Mouse (Mus musculus) hindbrain, embryonic 13.5 days (tissue): ENCODE measurements around the gene Mfn2. TPM values are rescaled to one million over a fixed set of nuclear protein-coding genes. Genes with fewer than 3 reads are reported as not detected.

Source experiments
- ATAC-seq: fragments of 200-750 bp; cut with Nextera tagmentation; 2 replicates; pipeline ENCODE4 v1.8.0; 2017; ENCODE audit warnings: moderate TSS enrichment; ENCODE audit not compliant: low FRiP score
- H3K27ac ChIP-seq: fragments of 300-500 bp; sonication (generic); 2 replicates; pipeline ENCODE4 v1.5.1; 2015; ENCODE audit warnings: inconsistent platforms, mild to moderate bottlenecking, moderate library complexity
- H3K27me3 ChIP-seq: fragments of 300-500 bp; sonication (generic); 2 replicates; pipeline ENCODE4 v1.6.1; 2015; ENCODE audit warnings: mild to moderate bottlenecking, inconsistent platforms
- H3K36me3 ChIP-seq: fragments of 300-500 bp; sonication (generic); 2 replicates; pipeline ENCODE4 v1.6.1; 2015; ENCODE audit warnings: mild to moderate bottlenecking, inconsistent platforms
- H3K4me1 ChIP-seq: fragments of 300-500 bp; sonication (generic); replicated peaks from 2 replicates; pipeline ENCODE4 v1.6.1; 2015; ENCODE audit warnings: inconsistent platforms
- H3K4me2 ChIP-seq: fragments of 300-500 bp; sonication (generic); 2 replicates; pipeline ENCODE4 v1.6.1; 2015; ENCODE audit warnings: inconsistent platforms, mild to moderate bottlenecking, moderate library complexity
- H3K4me3 ChIP-seq: fragments of 300-500 bp; sonication (generic); 2 replicates; pipeline ENCODE4 v1.5.1; 2015; ENCODE audit warnings: mild to moderate bottlenecking, inconsistent platforms
- H3K9ac ChIP-seq: fragments of 300-500 bp; sonication (generic); 2 replicates; pipeline ENCODE4 v1.6.1; 2015; ENCODE audit warnings: mild to moderate bottlenecking, inconsistent platforms
- H3K9me3 ChIP-seq: fragments of 300-500 bp; sonication (generic); 2 replicates; pipeline ENCODE4 v1.6.1; 2016; ENCODE audit warnings: inconsistent platforms
- WGBS: fragments of 180-500 bp; shearing (Covaris S2); methylation state at CpG from one replicate; pipeline ENCODE4 v1.1.7; 2015; 5-methylcytosine and 5-hydroxymethylcytosine counted together
- polyA plus RNA-seq: library from polyadenylated mRNA; unstranded; fragments of >200 nt; fragmentation: Nextera tagmentation; extraction: Ambion mirVana; gene quantifications from 2 replicates; pipeline ENCODE4 v1.2.1, GENCODE M21; 2015

Mfn2 gene
- polyA plus RNA-seq, 1 experiment from 2014 or later = 82.6 TPM

DNA sequence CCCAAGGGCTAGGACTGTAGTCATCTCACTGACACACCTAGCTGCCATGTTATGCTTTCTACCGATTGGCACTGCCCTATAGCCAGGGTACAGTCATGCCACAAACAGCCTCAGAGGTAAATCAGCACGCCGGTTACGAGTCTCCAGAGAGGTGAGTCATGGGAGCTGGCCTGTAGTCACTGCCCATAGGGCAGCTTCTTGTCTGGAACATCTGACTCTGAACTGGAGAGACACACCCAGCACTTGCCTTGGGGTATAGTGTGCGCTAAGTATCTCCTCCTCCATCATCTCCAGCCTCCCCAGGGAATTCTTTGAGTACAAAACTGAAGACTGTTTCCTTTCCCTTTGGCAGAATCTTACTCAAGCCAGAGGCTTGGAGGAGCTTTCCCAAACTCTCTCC lies 1.7 kb upstream of the Mfn2 start:
- ATAC-seq = no peak
- WGBS = 80% methylated on average over 5 of the region's 5 CpGs
- no peak overlapping the region for H3K9ac ChIP-seq

DNA sequence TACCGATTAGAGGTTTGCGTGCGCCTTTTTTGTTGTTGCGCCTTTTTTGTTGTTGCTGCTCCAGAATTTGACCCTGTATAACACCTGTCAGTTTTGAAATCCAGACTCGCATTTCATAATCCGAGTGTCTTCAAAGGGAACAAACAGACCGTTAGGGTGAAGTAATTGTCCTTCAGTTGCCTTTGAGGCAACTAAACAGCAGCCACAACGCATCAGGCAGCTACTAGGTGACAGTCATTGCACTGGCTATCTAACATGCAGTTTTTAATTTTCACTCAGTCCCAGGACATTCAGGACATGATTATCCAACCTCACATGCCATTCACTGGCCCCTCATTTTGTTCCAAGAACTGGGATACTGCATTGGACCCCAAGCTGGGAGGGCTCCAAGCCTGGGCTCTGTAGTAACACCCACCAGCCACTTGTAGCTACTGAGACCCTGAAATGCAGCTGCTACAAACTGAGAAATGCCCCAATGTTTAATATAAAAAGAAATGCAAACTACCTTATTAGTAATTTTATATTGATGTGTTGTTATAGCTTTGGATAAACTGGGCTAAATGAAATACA lies 671 bp upstream of the Mfn2 start:
- H3K9ac ChIP-seq = peak overlapping the region; percentile 60
- ATAC-seq = peak; percentile 33
- peak overlapping the region; percentile 14; the same call in 1 of the 2 replicates for H3K27ac ChIP-seq
- H3K36me3 ChIP-seq = peaks cover 25% of the 10 kb centered on the region
- no peaks in the 10 kb centered on the region for H3K9me3 ChIP-seq
- WGBS = under 1% methylated on average over 8 of the region's 8 CpGs
- H3K4me2 ChIP-seq = peak overlapping the region; percentile 59
- peak overlapping the region; percentile 84 for H3K4me3 ChIP-seq
- peaks cover 20% of the 10 kb centered on the region for H3K4me1 ChIP-seq
- H3K27me3 ChIP-seq = no peaks in the 10 kb centered on the region

More for the DNA sequence above, 1.7 kb upstream of the Mfn2 start:
- Histone ChIP-seq H3K36me3 (peaks cover 16% of the 10 kb centered on the region), H3K9me3 (no peaks in the 10 kb centered on the region), H3K4me3 (no peak overlapping the region), H3K4me2 (no peak overlapping the region), H3K27ac (no peak overlapping the region), H3K4me1 (peaks cover 17% of the 10 kb centered on the region), H3K27me3 (no peaks in the 10 kb centered on the region)

- Histone ChIP-seq H3K9ac (peak overlapping the region; percentile 88), H3K27ac (no peak overlapping the region), H3K4me2 (peak overlapping the region; percentile 76), H3K4me1 (peaks cover 20% of the 10 kb centered on the region), H3K27me3 (no peaks in the 10 kb centered on the region), H3K4me3 (peak overlapping the region; percentile 84), H3K9me3 (no peaks in the 10 kb centered on the region), H3K36me3 (peaks cover 41% of the 10 kb centered on the region)
- no peak for ATAC-seq
- WGBS = 86% methylated on average over 3 of the region's 3 CpGs
These were observed 903 bp downstream of the Mfn2 start for GRCm38 (mm10) chr4:147903601-147904000.

- Histone ChIP-seq H3K4me3 (peak overlapping the region; percentile 84; the same call in 1 of the 2 replicates), H3K36me3 (peaks cover 47% of the 10 kb centered on the region), H3K27ac (no peak overlapping the region), H3K9ac (no peak overlapping the region), H3K9me3 (no peaks in the 10 kb centered on the region), H3K4me1 (peaks cover 20% of the 10 kb centered on the region), H3K27me3 (no peaks in the 10 kb centered on the region), H3K4me2 (no peak overlapping the region; the same call in 1 of the 2 replicates)
- WGBS = 91% methylated on average over 12 of the region's 12 CpGs
- no peak for ATAC-seq
These were observed 1.5 kb downstream of the Mfn2 start for GRCm38 (mm10) chr4:147902906-147903500.

DNA sequence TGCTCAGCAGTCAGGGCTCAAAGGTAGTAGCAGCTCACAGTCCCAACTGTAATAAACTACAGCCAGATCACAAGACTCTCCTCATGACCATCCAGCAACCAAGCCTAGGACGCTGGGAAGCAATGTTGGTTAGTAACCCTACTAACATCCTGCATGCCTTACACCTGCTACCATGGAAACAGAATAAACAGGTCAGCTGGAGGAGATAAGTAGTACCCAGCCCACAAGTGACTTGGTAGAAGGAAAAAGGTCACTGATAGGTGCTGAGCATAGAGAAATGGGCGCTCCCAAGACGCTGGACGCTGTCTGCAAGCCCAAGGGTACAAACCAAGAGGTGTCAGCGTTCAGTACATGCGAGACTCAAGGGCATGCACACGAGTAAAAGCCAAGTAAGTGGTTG lies 4.1 kb downstream of the Mfn2 start:
- WGBS = 87% methylated on average over 7 of the region's 7 CpGs

DNA sequence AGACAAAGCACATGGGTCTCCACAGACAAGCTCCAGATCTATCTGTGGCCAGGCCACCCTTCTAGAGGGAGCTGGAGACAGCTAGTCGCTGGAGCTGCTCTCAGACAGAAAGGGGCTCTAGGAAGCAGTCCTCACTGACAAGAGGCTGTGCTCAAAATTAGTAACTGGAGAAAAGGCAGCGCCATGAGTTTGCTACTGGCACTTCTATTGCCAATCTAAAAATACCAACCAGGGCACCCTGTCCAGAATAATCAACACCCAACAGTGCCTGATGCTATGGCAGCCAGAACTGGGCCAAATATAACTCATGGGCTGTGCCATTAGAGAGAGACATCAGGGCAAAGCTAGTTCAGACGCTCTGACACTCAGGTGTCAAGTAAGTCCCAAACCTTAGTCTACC lies 7.2 kb downstream of the Mfn2 start:
- WGBS = 96% methylated on average over 3 of the region's 3 CpGs
- no peak overlapping the region for H3K27ac ChIP-seq

More for the DNA sequence above, 4.1 kb downstream of the Mfn2 start:
- H3K4me2 ChIP-seq = no peak overlapping the region
- no peaks in the 10 kb centered on the region for H3K27me3 ChIP-seq
- ATAC-seq = no peak
- peaks cover 20% of the 10 kb centered on the region for H3K4me1 ChIP-seq
- no peaks in the 10 kb centered on the region for H3K9me3 ChIP-seq
- H3K27ac ChIP-seq = no peak overlapping the region
- H3K36me3 ChIP-seq = peaks cover 72% of the 10 kb centered on the region
- no peak overlapping the region for H3K4me3 ChIP-seq
- H3K9ac ChIP-seq = no peak overlapping the region

DNA sequence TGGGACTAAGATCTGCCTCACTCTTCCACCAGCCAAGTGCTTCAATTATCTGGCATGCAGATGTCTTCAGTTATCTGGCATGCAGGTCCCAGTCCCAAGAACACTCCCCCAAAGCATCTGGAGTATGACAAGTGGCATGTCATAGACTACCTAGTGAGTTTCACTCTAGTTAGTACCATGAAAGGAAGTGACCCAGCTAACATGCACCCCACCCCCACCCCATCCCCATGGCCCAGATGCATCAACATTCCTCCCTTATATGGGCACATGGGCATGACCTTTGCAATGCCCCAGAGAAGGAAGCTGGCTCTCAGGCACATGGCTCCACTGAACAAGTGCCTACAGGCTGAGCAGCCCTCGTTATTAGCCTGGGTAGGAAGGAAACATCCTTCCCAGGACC lies 8.1 kb downstream of the Mfn2 start:
- H3K27ac ChIP-seq = no peak overlapping the region
- H3K27me3 ChIP-seq = no peaks in the 10 kb centered on the region
- H3K4me3 ChIP-seq = no peak overlapping the region
- H3K4me2 ChIP-seq = no peak overlapping the region
- ATAC-seq = no peak
- no peaks in the 10 kb centered on the region for H3K9me3 ChIP-seq
- peaks cover 92% of the 10 kb centered on the region for H3K36me3 ChIP-seq
- H3K4me1 ChIP-seq = 0 out of 2 replicates have a peak, but pooled peaks cover 3% of the 10 kb centered on the region
- H3K9ac ChIP-seq = no peak overlapping the region
- WGBS = 79% methylated on average over 1 of the region's 1 CpGs

More for the DNA sequence above, 7.2 kb downstream of the Mfn2 start:
- no peaks in the 10 kb centered on the region for H3K27me3 ChIP-seq
- H3K4me2 ChIP-seq = no peak overlapping the region
- H3K9ac ChIP-seq = no peak overlapping the region
- ATAC-seq = no peak
- no peaks in the 10 kb centered on the region for H3K9me3 ChIP-seq
- no peak overlapping the region for H3K4me3 ChIP-seq
- 0 out of 2 replicates have a peak, but pooled peaks cover 3% of the 10 kb centered on the region for H3K4me1 ChIP-seq
- peaks cover 89% of the 10 kb centered on the region for H3K36me3 ChIP-seq

DNA sequence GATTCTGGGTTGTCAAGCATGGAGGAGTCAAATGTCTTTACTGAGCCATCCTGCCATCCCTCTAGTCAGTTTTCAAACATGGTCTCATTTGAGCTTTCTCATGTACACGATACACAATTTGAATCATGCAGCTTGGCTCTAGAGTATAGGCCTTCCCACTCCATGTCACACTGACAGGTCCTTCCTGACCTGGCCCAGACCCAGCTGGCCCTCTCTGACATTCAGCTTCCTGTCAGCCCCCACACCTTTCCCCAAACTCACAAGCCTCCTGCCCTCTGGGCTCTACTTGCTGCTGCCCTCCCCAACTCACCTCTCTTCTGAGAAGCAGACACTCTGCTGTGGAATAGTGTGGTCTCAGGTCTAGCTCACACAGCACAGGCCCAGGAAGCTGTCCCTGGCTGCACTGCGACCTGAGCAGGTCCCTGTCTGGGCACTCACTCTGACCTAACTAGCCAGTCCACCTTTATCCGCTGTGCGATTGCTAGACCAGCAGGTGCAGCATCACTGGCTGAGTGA lies 8.6 kb downstream of the Mfn2 start:
- H3K27me3 ChIP-seq = no peaks in the 10 kb centered on the region
- no peak overlapping the region for H3K9ac ChIP-seq
- H3K4me2 ChIP-seq = no peak overlapping the region
- WGBS = 95% methylated on average over 4 of the region's 4 CpGs
- ATAC-seq = no peak
- H3K9me3 ChIP-seq = no peaks in the 10 kb centered on the region
- no peak overlapping the region for H3K4me3 ChIP-seq
- H3K36me3 ChIP-seq = peaks cover 95% of the 10 kb centered on the region
- H3K4me1 ChIP-seq = 0 out of 2 replicates have a peak, but pooled peaks cover 2% of the 10 kb centered on the region
- H3K27ac ChIP-seq = no peak overlapping the region

GRCm38 (mm10) chr4:147890341-147890740 lies 14.2 kb downstream of the Mfn2 start:
- H3K36me3 ChIP-seq = peaks cover 91% of the 10 kb centered on the region
- H3K9ac ChIP-seq = no peak overlapping the region
- no peak for ATAC-seq
- no peaks in the 10 kb centered on the region for H3K27me3 ChIP-seq
- no peaks in the 10 kb centered on the region for H3K9me3 ChIP-seq
- no peak overlapping the region for H3K4me3 ChIP-seq
- no peak overlapping the region for H3K4me2 ChIP-seq
- H3K27ac ChIP-seq = no peak overlapping the region
- H3K4me1 ChIP-seq = no peaks in the 10 kb centered on the region
- 94% methylated on average over 6 of the region's 6 CpGs for WGBS

DNA sequence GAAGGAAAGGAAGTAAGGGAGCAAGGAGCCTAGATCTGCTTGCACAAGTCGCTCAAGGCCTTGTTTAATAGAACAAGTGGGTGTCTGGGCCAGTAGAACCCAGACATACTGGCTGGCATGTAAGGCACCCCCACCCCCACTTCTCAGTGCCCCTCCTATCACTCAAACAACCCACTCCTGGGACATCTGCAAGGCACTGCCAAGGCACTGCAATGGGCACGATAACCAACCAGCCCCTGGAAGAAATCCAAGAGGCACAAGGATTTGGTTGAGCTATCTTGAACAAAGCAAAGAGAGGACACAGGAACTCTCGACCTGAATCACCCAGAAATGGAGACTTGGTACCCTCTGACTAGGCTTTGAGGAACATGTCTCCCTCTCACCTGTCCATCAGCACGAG lies 16.3 kb downstream of the Mfn2 start:
- Histone ChIP-seq H3K27ac (no peak overlapping the region), H3K27me3 (no peaks in the 10 kb centered on the region), H3K9ac (no peak overlapping the region), H3K4me2 (no peak overlapping the region), H3K9me3 (no peaks in the 10 kb centered on the region), H3K4me3 (no peak overlapping the region), H3K36me3 (peaks cover 91% of the 10 kb centered on the region), H3K4me1 (no peaks in the 10 kb centered on the region)
- WGBS = 96% methylated on average over 4 of the region's 4 CpGs
- no peak for ATAC-seq

DNA sequence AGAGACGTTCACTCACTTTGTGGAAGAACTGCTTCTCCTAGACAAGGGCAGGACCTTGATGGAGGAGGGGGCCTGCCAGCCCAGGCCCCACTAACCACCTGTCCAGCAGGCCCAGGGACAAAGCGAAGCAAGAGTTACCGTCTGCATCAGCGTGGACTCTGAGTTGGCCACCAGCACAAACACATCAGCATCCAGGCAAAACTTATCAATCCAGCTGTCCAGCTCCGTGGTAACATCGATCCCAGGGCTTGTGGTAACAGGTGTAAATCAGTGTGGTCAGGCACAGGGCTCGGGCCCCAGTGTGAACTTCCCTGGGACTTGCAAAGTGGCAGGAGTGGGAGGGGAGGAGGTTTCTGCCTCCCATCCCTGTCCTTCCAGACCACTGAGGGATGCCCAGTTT lies 17.2 kb downstream of the Mfn2 start:
- Histone ChIP-seq H3K27ac (no peak overlapping the region), H3K4me2 (no peak overlapping the region), H3K4me3 (no peak overlapping the region), H3K9me3 (no peaks in the 10 kb centered on the region), H3K36me3 (peaks cover 94% of the 10 kb centered on the region), H3K4me1 (no peaks in the 10 kb centered on the region), H3K9ac (no peak overlapping the region), H3K27me3 (no peaks in the 10 kb centered on the region)
- WGBS = 94% methylated on average over 7 of the region's 7 CpGs
- ATAC-seq = no peak

GRCm38 (mm10) chr4:147886158-147886557 lies 18.3 kb downstream of the Mfn2 start:
- no peaks in the 10 kb centered on the region for H3K9me3 ChIP-seq
- no peak overlapping the region for H3K4me3 ChIP-seq
- ATAC-seq = no peak
- H3K27me3 ChIP-seq = no peaks in the 10 kb centered on the region
- H3K4me1 ChIP-seq = no peaks in the 10 kb centered on the region
- no peak overlapping the region for H3K27ac ChIP-seq
- no peak overlapping the region for H3K9ac ChIP-seq
- no peak overlapping the region for H3K4me2 ChIP-seq
- H3K36me3 ChIP-seq = peaks cover 94% of the 10 kb centered on the region
- WGBS = 95% methylated on average over 12 of the region's 12 CpGs

DNA sequence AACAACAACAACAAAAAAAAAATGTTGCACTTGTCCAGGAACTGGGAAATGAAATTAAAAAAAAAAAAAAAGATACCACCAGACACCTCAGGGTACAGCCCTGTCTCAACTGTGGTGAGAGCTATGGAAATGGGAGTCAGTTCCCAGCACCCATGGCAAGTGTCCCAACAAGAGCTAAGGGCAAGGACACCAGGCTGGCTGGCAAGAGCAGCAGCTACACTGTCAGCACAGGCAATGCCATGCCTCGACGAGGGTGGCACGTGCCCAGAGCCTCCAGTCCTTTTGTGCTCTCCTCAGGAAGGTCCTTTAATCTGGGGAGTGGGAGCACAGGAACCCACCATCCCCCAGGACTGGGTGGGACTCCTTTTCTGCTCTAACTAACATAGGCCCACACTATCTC lies 20.4 kb downstream of the Mfn2 start:
- Histone ChIP-seq H3K4me2 (no peak overlapping the region), H3K9me3 (no peaks in the 10 kb centered on the region), H3K9ac (no peak overlapping the region), H3K27me3 (no peaks in the 10 kb centered on the region), H3K27ac (no peak overlapping the region), H3K36me3 (peaks cover 97% of the 10 kb centered on the region), H3K4me1 (no peaks in the 10 kb centered on the region), H3K4me3 (no peak overlapping the region)
- 91% methylated on average over 3 of the region's 3 CpGs for WGBS
- no peak for ATAC-seq
